Mouse (Mus musculus) G1E (cell line): ENCODE data around the gene Gm27021.

Source experiments
- CTCF ChIP-seq: IDR thresholded peaks from 2 replicates; pipeline ENCODE4 v1.5.1; 2012; ENCODE audit warnings: low read depth, low read length, inconsistent platforms, mixed read lengths
- GATA1 ChIP-seq: IDR thresholded peaks from 2 replicates; pipeline ENCODE4 v1.6.1; 2012; ENCODE audit warnings: borderline replicate concordance, low read length, inconsistent platforms, mixed read lengths
- TAL1 ChIP-seq: conservative IDR thresholded peaks from 2 replicates; pipeline ENCODE4 v1.6.1; 2012; ENCODE audit warnings: low read depth, low read length, inconsistent platforms, mixed read lengths

DNA sequence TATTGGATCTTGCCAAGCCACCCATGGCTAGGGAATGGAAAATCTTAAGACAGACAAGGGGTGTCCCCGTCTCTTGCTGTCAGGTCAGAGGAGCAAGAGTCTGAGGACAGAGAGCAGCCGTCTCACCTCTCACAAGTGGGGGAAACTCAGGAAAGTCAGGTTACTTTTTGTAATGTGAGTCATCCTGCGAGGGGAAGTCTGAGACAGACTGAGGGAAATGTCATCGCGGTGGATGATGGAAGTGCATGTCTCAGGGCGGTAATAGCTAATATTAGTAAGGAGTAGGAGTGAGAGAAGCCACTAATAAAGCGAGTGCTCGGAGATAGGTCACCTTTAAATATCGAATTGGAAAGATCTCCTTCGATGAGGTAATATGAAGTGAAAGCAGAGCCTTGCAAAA, 41.3 kb upstream of the Gm27021 start:
- TF ChIP-seq CTCF (no peak), GATA1 (no peak), TAL1 (no peak)
